ENCODE assay signal across 48 mouse cellular contexts in genomic region chr16:48444589-48444988, GRCm38 (mm10). TPM values are rescaled to one million over a fixed set of nuclear protein-coding genes. Genes with fewer than 3 reads are reported as not detected.
"Had no signal": no experiment of that assay in that cellular context is flagged by ENCODE, and none has a peak within 500 bp of the region (broad histone marks: within the 10 kb centered on the region; RNA-seq: fewer than 3 reads in every experiment).

No protein-coding gene starts in this region.

- H3K27me3 ChIP-seq: heart, embryonic 12.5 days; heart, embryonic 13.5 days; heart, embryonic 15.5 days; hindbrain, embryonic 12.5 days; hindbrain, embryonic 13.5 days; hindbrain, embryonic 15.5 days; intestine, embryonic 15.5 days; kidney, embryonic 15.5 days had no signal

- H3K36me3 ChIP-seq: heart, embryonic 10.5 days; heart, embryonic 12.5 days; heart, embryonic 13.5 days; heart, embryonic 15.5 days; hindbrain, embryonic 10.5 days; hindbrain, embryonic 12.5 days; hindbrain, embryonic 13.5 days; hindbrain, embryonic 15.5 days; intestine, embryonic 15.5 days; kidney, embryonic 15.5 days had no signal

- DNase-seq: heart, postnatal 10 days; heart, postnatal 36 days; heart, postnatal 4 days; kidney, adult 11 months; kidney, adult 18-20 months; kidney, adult 2 months; kidney, adult 8-10 months; kidney, adult 9 months; kidney, postnatal 10 days; kidney, postnatal 14 days; kidney, postnatal 25 days; kidney, postnatal 36 days; kidney, postnatal 4 days; layer of hippocampus, adult 9-11 months; layer of hippocampus, postnatal 36 days had no signal

- H3K4me3 ChIP-seq: heart, embryonic 10.5 days; heart, embryonic 12.5 days; heart, embryonic 13.5 days; heart, embryonic 15.5 days; hindbrain, embryonic 10.5 days; hindbrain, embryonic 12.5 days; hindbrain, embryonic 13.5 days; hindbrain, embryonic 15.5 days; intestine, embryonic 15.5 days; kidney, embryonic 15.5 days; layer of hippocampus, adult 2 months had no signal

- ATAC-seq: hindbrain, embryonic 16.5 days; hindbrain, postnatal 0 days; inflammation-experienced regulatory T-cells, adult 6 months; intestine, embryonic 15.5 days; intestine, embryonic 16.5 days; intestine, postnatal 0 days had no signal

- H3K4me2 ChIP-seq: heart, embryonic 11.5 days; heart, embryonic 12.5 days; heart, embryonic 13.5 days; heart, embryonic 15.5 days; hindbrain, embryonic 12.5 days; hindbrain, embryonic 13.5 days; hindbrain, embryonic 14.5 days; hindbrain, embryonic 15.5 days; intestine, embryonic 15.5 days; kidney, embryonic 15.5 days had no signal

- H3K9me3 ChIP-seq: heart, embryonic 10.5 days; heart, embryonic 12.5 days; heart, embryonic 13.5 days; heart, embryonic 15.5 days; hindbrain, embryonic 10.5 days; hindbrain, embryonic 12.5 days; hindbrain, embryonic 13.5 days; hindbrain, embryonic 15.5 days; intestine, embryonic 15.5 days; kidney, embryonic 15.5 days had no signal

- H3K4me1 ChIP-seq: heart, embryonic 10.5 days; heart, embryonic 12.5 days; heart, embryonic 13.5 days; heart, embryonic 15.5 days; hindbrain, embryonic 10.5 days; hindbrain, embryonic 12.5 days; intestine, embryonic 15.5 days; kidney, embryonic 15.5 days had no signal

- H3K27ac ChIP-seq: heart, embryonic 10.5 days; heart, embryonic 13.5 days; heart, embryonic 15.5 days; hindbrain, embryonic 10.5 days; hindbrain, embryonic 12.5 days; hindbrain, embryonic 13.5 days; hindbrain, embryonic 14.5 days; hindbrain, embryonic 15.5 days; hindbrain, postnatal 0 days; intestine, embryonic 15.5 days; kidney, embryonic 15.5 days; kidney, postnatal 0 days; layer of hippocampus, adult 2 months had no signal

- H3K9ac ChIP-seq: heart, embryonic 12.5 days; heart, embryonic 13.5 days; heart, embryonic 15.5 days; hindbrain, embryonic 12.5 days; hindbrain, embryonic 13.5 days; hindbrain, embryonic 14.5 days; hindbrain, embryonic 15.5 days; intestine, embryonic 15.5 days; kidney, embryonic 15.5 days had no signal

RNA-seq across cellular contexts. Expression of gene Morc1, which starts 13.6 kb away (rescaled TPM):
- total RNA-seq: heart, postnatal 25 days; heart, postnatal 36 days; heart, postnatal 4 days; hematopoietic stem cell, adult 5-6 weeks; left cerebral cortex, adult 18-20 months had no signal
- polyA plus RNA-seq: heart, embryonic 12.5 days; heart, embryonic 14.5 days; hindbrain, embryonic 10.5 days; hindbrain, embryonic 11.5 days; hindbrain, embryonic 12.5 days; kidney, embryonic 14.5 days; kidney, embryonic 15.5 days; large intestine, adult 2 months had no signal

RNA-seq across cellular contexts. Expression of gene Gm5485, which starts 32.4 kb away (rescaled TPM):
- total RNA-seq: heart, postnatal 10 days; heart, postnatal 25 days; heart, postnatal 36 days; heart, postnatal 4 days; hematopoietic stem cell, adult 5-6 weeks; hindbrain, postnatal 0 days; layer of hippocampus, adult 18-20 months; layer of hippocampus, adult 2 months; layer of hippocampus, adult 8-10 months; layer of hippocampus, postnatal 10 days; layer of hippocampus, postnatal 14 days; layer of hippocampus, postnatal 25 days; layer of hippocampus, postnatal 36 days; left cerebral cortex, adult 18-20 months had no signal
- polyA plus RNA-seq: heart, embryonic 10.5 days; heart, embryonic 11.5 days; heart, embryonic 12.5 days; heart, embryonic 13.5 days; heart, embryonic 14.5 days; heart, embryonic 15.5 days; heart, postnatal 0 days; hindbrain, embryonic 10.5 days; hindbrain, embryonic 11.5 days; hindbrain, embryonic 12.5 days; hindbrain, embryonic 13.5 days; hindbrain, embryonic 14.5 days; hindbrain, embryonic 15.5 days; hindbrain, embryonic 16.5 days; hindbrain, postnatal 0 days; kidney, adult 2 months; kidney, embryonic 14.5 days; kidney, embryonic 15.5 days; kidney, embryonic 16.5 days had no signal
